Mouse (Mus musculus): ENCODE data around the gene Adgrb3. TPM values are rescaled to one million over a fixed set of nuclear protein-coding genes. Genes with fewer than 3 reads are reported as not detected.

The Adgrb3 gene
- polyA plus RNA-seq, 1 experiment from 2014 or later: 2.9 TPM

GRCm38 (mm10) chr1:25085616-25086372 lies 743.7 kb downstream of the Adgrb3 start:
- 63% methylated on average over 14 of the region's 14 CpGs for WGBS
- H3K4me1 ChIP-seq (ENCODE audit: control insufficient read depth, insufficient read depth, low read length): no peaks in the 10 kb centered on the region; the same call in 1 of the 2 replicates
- DNase-seq (ENCODE audit: low spot score): peak; percentile 9
- no peaks in the 10 kb centered on the region for H3K27me3 ChIP-seq (replicated peaks; ENCODE audit: control insufficient read depth, insufficient read depth, low read length)
- H3K27ac ChIP-seq (replicated peaks; ENCODE audit: low read depth, low read length): no peak overlapping the region
- H3K4me2 ChIP-seq (ENCODE audit: low read depth, low read length): no peak overlapping the region
- H3K9ac ChIP-seq (ENCODE audit: low read depth, low read length): no peak overlapping the region
- no peaks in the 10 kb centered on the region for H3K36me3 ChIP-seq (ENCODE audit: control insufficient read depth, insufficient read depth, low read length)
- no peaks in the 10 kb centered on the region for H3K9me3 ChIP-seq (ENCODE audit: control insufficient read depth, low read length)
- no peak overlapping the region for H3K4me3 ChIP-seq (ENCODE audit: low read depth, low read length)
- ATAC-seq (ENCODE audit: low read depth): no peak

- Histone ChIP-seq H3K9me3 (ENCODE audit: control insufficient read depth, low read length) (no peaks in the 10 kb centered on the region), H3K4me3 (ENCODE audit: low read depth, low read length) (no peak overlapping the region)
- no peak for DNase-seq (ENCODE audit: low spot score)
Observed at GRCm38 (mm10) chr1:25082377-25082776, 747.1 kb downstream of the Adgrb3 start.

DNA sequence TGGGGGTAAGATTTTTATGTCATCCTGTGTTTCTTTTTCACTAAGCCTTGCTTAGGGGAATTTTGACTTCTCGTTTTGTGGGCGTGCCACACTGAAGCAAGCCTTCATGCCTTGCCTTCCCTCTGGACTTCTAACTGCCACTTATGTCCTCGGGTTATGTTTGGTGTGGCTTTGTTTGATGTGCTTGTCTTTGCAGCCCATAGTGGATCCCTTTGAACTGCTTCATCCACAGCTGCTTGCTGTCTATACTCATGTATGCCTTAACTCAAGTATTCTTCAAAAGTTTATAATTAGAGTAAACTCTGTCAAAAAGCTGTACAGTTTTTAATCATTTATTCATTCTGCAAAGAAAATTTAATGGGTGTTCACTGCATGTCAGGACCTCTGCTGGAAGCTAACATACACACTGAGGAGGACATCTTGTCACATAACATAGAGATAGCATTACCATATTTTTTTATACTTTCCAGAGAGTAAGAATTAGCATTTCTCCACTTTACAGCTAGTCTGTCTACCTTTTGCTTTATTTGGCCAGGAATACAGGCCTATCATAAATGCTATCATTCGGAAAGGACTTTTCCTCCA lies 748.1 kb downstream of the Adgrb3 start:
- peak; percentile 34 for DNase-seq (ENCODE audit: low spot score)
- no peaks in the 10 kb centered on the region for H3K9me3 ChIP-seq (ENCODE audit: control insufficient read depth, low read length)
- ATAC-seq (ENCODE audit: low read depth): peak; percentile 30; the same call in 1 of the 2 replicates
- no peak overlapping the region for H3K27ac ChIP-seq (replicated peaks; ENCODE audit: low read depth, low read length)
- no peaks in the 10 kb centered on the region; the same call in 1 of the 2 replicates for H3K4me1 ChIP-seq (ENCODE audit: control insufficient read depth, insufficient read depth, low read length)
- H3K4me3 ChIP-seq (ENCODE audit: low read depth, low read length): no peak overlapping the region
- no peaks in the 10 kb centered on the region for H3K27me3 ChIP-seq (replicated peaks; ENCODE audit: control insufficient read depth, insufficient read depth, low read length)
- H3K36me3 ChIP-seq (ENCODE audit: control insufficient read depth, insufficient read depth, low read length): no peaks in the 10 kb centered on the region
- WGBS: 47% methylated on average over 4 of the region's 4 CpGs
- no peak overlapping the region for H3K4me2 ChIP-seq (ENCODE audit: low read depth, low read length)
- H3K9ac ChIP-seq (ENCODE audit: low read depth, low read length): no peak overlapping the region

More at GRCm38 (mm10) chr1:25082377-25082776, 747.1 kb downstream of the Adgrb3 start:
- Histone ChIP-seq H3K27me3 (replicated peaks; ENCODE audit: control insufficient read depth, insufficient read depth, low read length) (no peaks in the 10 kb centered on the region), H3K36me3 (ENCODE audit: control insufficient read depth, insufficient read depth, low read length) (no peaks in the 10 kb centered on the region), H3K27ac (replicated peaks; ENCODE audit: low read depth, low read length) (no peak overlapping the region), H3K4me2 (ENCODE audit: low read depth, low read length) (no peak overlapping the region), H3K4me1 (ENCODE audit: control insufficient read depth, insufficient read depth, low read length) (no peaks in the 10 kb centered on the region; the same call in 1 of the 2 replicates), H3K9ac (ENCODE audit: low read depth, low read length) (no peak overlapping the region)
- WGBS: 78% methylated on average over 8 of the region's 8 CpGs
- no peak for ATAC-seq (ENCODE audit: low read depth)

GRCm38 (mm10) chr1:25079395-25079794 lies 750.1 kb downstream of the Adgrb3 start:
- H3K4me3 ChIP-seq (ENCODE audit: low read depth, low read length): no peak overlapping the region
- H3K27me3 ChIP-seq (replicated peaks; ENCODE audit: control insufficient read depth, insufficient read depth, low read length): no peaks in the 10 kb centered on the region
- DNase-seq (ENCODE audit: low spot score): no peak
- H3K36me3 ChIP-seq (ENCODE audit: control insufficient read depth, insufficient read depth, low read length): no peaks in the 10 kb centered on the region
- no peak overlapping the region for H3K4me2 ChIP-seq (ENCODE audit: low read depth, low read length)
- H3K9ac ChIP-seq (ENCODE audit: low read depth, low read length): no peak overlapping the region
- H3K4me1 ChIP-seq (ENCODE audit: control insufficient read depth, insufficient read depth, low read length): no peaks in the 10 kb centered on the region
- no peak for ATAC-seq (ENCODE audit: low read depth)
- no peaks in the 10 kb centered on the region for H3K9me3 ChIP-seq (ENCODE audit: control insufficient read depth, low read length)
- H3K27ac ChIP-seq (replicated peaks; ENCODE audit: low read depth, low read length): no peak overlapping the region
- 81% methylated on average over 2 of the region's 2 CpGs for WGBS

DNA sequence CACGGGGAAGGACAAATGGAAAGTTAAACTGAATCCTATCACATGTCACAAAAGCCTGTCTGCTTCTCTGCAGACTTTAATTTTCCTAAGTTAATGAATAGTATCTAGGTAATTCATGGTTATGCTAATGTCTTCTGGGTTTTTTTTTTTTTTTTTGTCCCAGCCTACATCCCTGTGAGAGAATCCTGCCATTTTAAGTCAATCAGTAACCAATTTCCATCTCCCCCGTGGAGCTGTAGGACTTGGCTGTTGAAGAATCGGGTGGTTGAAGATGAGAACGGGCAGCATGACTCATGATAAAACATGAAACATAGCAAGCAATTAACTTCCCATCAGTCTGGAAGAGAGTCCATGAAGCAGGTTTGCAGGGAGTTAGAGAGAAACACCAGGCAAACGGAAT lies 753.6 kb downstream of the Adgrb3 start:
- Histone ChIP-seq H3K9me3 (ENCODE audit: control insufficient read depth, low read length) (no peaks in the 10 kb centered on the region), H3K4me3 (ENCODE audit: low read depth, low read length) (no peak overlapping the region), H3K36me3 (ENCODE audit: control insufficient read depth, insufficient read depth, low read length) (no peaks in the 10 kb centered on the region), H3K27me3 (replicated peaks; ENCODE audit: control insufficient read depth, insufficient read depth, low read length) (no peaks in the 10 kb centered on the region), H3K9ac (ENCODE audit: low read depth, low read length) (no peak overlapping the region), H3K4me2 (ENCODE audit: low read depth, low read length) (no peak overlapping the region), H3K4me1 (ENCODE audit: control insufficient read depth, insufficient read depth, low read length) (no peaks in the 10 kb centered on the region), H3K27ac (replicated peaks; ENCODE audit: low read depth, low read length) (no peak overlapping the region)
- no peak for DNase-seq (ENCODE audit: low spot score)
- whole genome bisulfite sequencing: 76% methylated on average over 5 of the region's 5 CpGs
- no peak for ATAC-seq (ENCODE audit: low read depth)

DNA sequence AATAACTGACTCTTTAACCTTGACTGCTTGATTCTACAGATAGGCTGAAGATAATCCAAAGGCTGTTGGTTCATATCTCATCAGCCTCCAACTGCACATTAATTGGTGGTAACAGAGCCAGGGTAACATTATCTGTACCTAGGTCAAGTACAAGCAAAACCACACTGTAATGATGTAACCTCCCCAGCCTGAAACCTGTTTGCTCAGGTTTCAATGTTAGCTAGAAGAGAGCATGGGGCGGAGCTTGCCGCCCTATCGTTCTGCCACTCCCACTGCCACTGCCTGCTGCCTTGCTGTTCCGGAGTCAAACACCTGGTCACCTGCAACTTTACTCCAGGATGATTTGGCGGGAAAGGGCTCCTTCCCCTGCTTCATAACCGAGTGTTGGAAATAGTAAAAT lies 765.5 kb downstream of the Adgrb3 start:
- WGBS: 25% methylated on average over 6 of the region's 6 CpGs

GRCm38 (mm10) chr1:25060935-25061334 lies 768.6 kb downstream of the Adgrb3 start:
- Histone ChIP-seq H3K27ac (replicated peaks; ENCODE audit: low read depth, low read length) (no peak overlapping the region), H3K36me3 (ENCODE audit: control insufficient read depth, insufficient read depth, low read length) (no peaks in the 10 kb centered on the region), H3K9ac (ENCODE audit: low read depth, low read length) (no peak overlapping the region), H3K4me2 (ENCODE audit: low read depth, low read length) (no peak overlapping the region), H3K4me1 (ENCODE audit: control insufficient read depth, insufficient read depth, low read length) (0 out of 2 replicates have a peak, but pooled peaks cover 5% of the 10 kb centered on the region), H3K9me3 (ENCODE audit: control insufficient read depth, low read length) (no peaks in the 10 kb centered on the region), H3K4me3 (ENCODE audit: low read depth, low read length) (no peak overlapping the region), H3K27me3 (replicated peaks; ENCODE audit: control insufficient read depth, insufficient read depth, low read length) (no peaks in the 10 kb centered on the region)
- DNase-seq (ENCODE audit: low spot score): no peak
- ATAC-seq (ENCODE audit: low read depth): no peak
- 66% methylated on average over 3 of the region's 3 CpGs for WGBS

More for the DNA sequence above, 765.5 kb downstream of the Adgrb3 start:
- no peak overlapping the region for H3K27ac ChIP-seq (replicated peaks; ENCODE audit: low read depth, low read length)
- H3K9ac ChIP-seq (ENCODE audit: low read depth, low read length): no peak overlapping the region
- no peak overlapping the region for H3K4me3 ChIP-seq (ENCODE audit: low read depth, low read length)
- H3K36me3 ChIP-seq (ENCODE audit: control insufficient read depth, insufficient read depth, low read length): no peaks in the 10 kb centered on the region
- DNase-seq (ENCODE audit: low spot score) (peak; percentile 32), ATAC-seq (ENCODE audit: low read depth) (peak; percentile 80; the same call in 1 of the 2 replicates)
- no peaks in the 10 kb centered on the region for H3K9me3 ChIP-seq (ENCODE audit: control insufficient read depth, low read length)
- H3K27me3 ChIP-seq (replicated peaks; ENCODE audit: control insufficient read depth, insufficient read depth, low read length): no peaks in the 10 kb centered on the region
- peak overlapping the region; percentile 22 for H3K4me2 ChIP-seq (ENCODE audit: low read depth, low read length)
- H3K4me1 ChIP-seq (ENCODE audit: control insufficient read depth, insufficient read depth, low read length): no peaks in the 10 kb centered on the region

GRCm38 (mm10) chr1:25060191-25060590 lies 769.3 kb downstream of the Adgrb3 start:
- Histone ChIP-seq H3K27ac (replicated peaks; ENCODE audit: low read depth, low read length) (no peak overlapping the region), H3K36me3 (ENCODE audit: control insufficient read depth, insufficient read depth, low read length) (no peaks in the 10 kb centered on the region), H3K27me3 (replicated peaks; ENCODE audit: control insufficient read depth, insufficient read depth, low read length) (no peaks in the 10 kb centered on the region), H3K9ac (ENCODE audit: low read depth, low read length) (no peak overlapping the region), H3K4me3 (ENCODE audit: low read depth, low read length) (no peak overlapping the region), H3K9me3 (ENCODE audit: control insufficient read depth, low read length) (no peaks in the 10 kb centered on the region), H3K4me2 (ENCODE audit: low read depth, low read length) (no peak overlapping the region), H3K4me1 (ENCODE audit: control insufficient read depth, insufficient read depth, low read length) (0 out of 2 replicates have a peak, but pooled peaks cover 5% of the 10 kb centered on the region)
- whole genome bisulfite sequencing: 92% methylated on average over 6 of the region's 6 CpGs
- DNase-seq (ENCODE audit: low spot score): no peak
- no peak for ATAC-seq (ENCODE audit: low read depth)

Data from embryonic facial prominence, embryonic 14.5 days (tissue).